Mouse (Mus musculus) intestine, postnatal 0 days (tissue): ENCODE data around the gene Washc1. TPM values are rescaled to one million over a fixed set of nuclear protein-coding genes. Genes with fewer than 3 reads are reported as not detected.

ENCODE experiments used
- ATAC-seq: fragments of 200-750 bp; cut with Nextera tagmentation; 2 replicates; pipeline ENCODE4 v1.8.0; 2017; ENCODE audit warnings: mild to moderate bottlenecking, moderate TSS enrichment, moderate library complexity
- H3K27ac ChIP-seq: fragments of 300-500 bp; sonication (generic); 2 replicates; pipeline ENCODE4 v1.5.1; 2014; ENCODE audit warnings: mild to moderate bottlenecking, low read depth, low read length, moderate library complexity
- H3K27me3 ChIP-seq: fragments of 300-500 bp; sonication (generic); replicated peaks from 2 replicates; pipeline ENCODE4 v1.6.1; 2014; ENCODE audit warnings: low read length, mixed read lengths; ENCODE audit not compliant: control insufficient read depth, insufficient read depth
- H3K36me3 ChIP-seq: fragments of 300-500 bp; sonication (generic); 2 replicates; pipeline ENCODE4 v1.6.1; 2014; ENCODE audit warnings: mild to moderate bottlenecking, moderate library complexity; ENCODE audit not compliant: control insufficient read depth, insufficient read depth
- H3K4me1 ChIP-seq: fragments of 300-500 bp; sonication (generic); replicated peaks from 2 replicates; pipeline ENCODE4 v1.6.1; 2014; ENCODE audit warnings: antibody characterized with exemption, low read length, mixed read lengths; ENCODE audit not compliant: control insufficient read depth, insufficient read depth
- H3K4me2 ChIP-seq: fragments of 300-500 bp; sonication (generic); replicated peaks from 2 replicates; pipeline ENCODE4 v1.6.1; 2014; ENCODE audit warnings: low read depth, mild to moderate bottlenecking, moderate library complexity
- H3K4me3 ChIP-seq: fragments of 300-500 bp; sonication (generic); 2 replicates; pipeline ENCODE4 v1.5.1; 2014; ENCODE audit warnings: low read depth, low read length
- H3K9ac ChIP-seq: fragments of 300-500 bp; sonication (generic); 2 replicates; pipeline ENCODE4 v1.6.1; 2014; ENCODE audit warnings: mild to moderate bottlenecking, low read depth, low read length
- H3K9me3 ChIP-seq: fragments of 300-500 bp; sonication (generic); 2 replicates; pipeline ENCODE4 v1.6.1; 2016; ENCODE audit warnings: mixed run types; ENCODE audit not compliant: control insufficient read depth
- CTCF ChIP-seq: sonication (generic); IDR thresholded peaks from 2 replicates; pipeline ENCODE4 v1.5.1; 2016; ENCODE audit warnings: low read depth, mild to moderate bottlenecking, control low read depth, antibody characterized with exemption, moderate library complexity
- WGBS: fragments of 180-500 bp; shearing (Covaris S2); extraction: QIAGEN DNeasy Blood & Tissue Kit; methylation state at CpG from one replicate; pipeline ENCODE4 v1.1.7; 2014; 5-methylcytosine and 5-hydroxymethylcytosine counted together
- polyA plus RNA-seq: library from polyadenylated mRNA; unstranded; fragments of >200 nt; fragmentation: Nextera tagmentation; extraction: Ambion mirVana; gene quantifications from 2 replicates; pipeline ENCODE4 v1.2.1, GENCODE M21; 2015

The Washc1 gene
- polyA plus RNA-seq, 1 experiment from 2014 or later: 24.8 TPM

- Histone ChIP-seq H3K4me3 (peak within 1 kb of the TSS; percentile 98), H3K27me3 (no peaks in the 10 kb centered on the region), H3K4me1 (no peaks in the 10 kb centered on the region), H3K9ac (peak within 1 kb of the TSS; percentile 88), H3K27ac (peak within 1 kb of the TSS; percentile 98), H3K4me2 (peak within 1 kb of the TSS; percentile 95), H3K9me3 (no peaks in the 10 kb centered on the region), H3K36me3 (peaks cover 8% of the 10 kb centered on the region; the same call in 1 of the 2 replicates)
- peak; percentile 97 for ATAC-seq
- peak; percentile 9; the same call in 1 of the 2 replicates for TF ChIP-seq CTCF
- WGBS: under 1% methylated on average over 53 of the region's 53 CpGs
Measured at GRCm38 (mm10) chr17:66076934-66077333, 34.4 kb upstream of the Washc1 start, which contains the start of gene Ankrd12. TSS of gene Ankrd12 (minus strand) at chr17:66077089.

GRCm38 (mm10) chr17:66077437-66077850 is 33.9 kb upstream of the Washc1 start:
- Histone ChIP-seq H3K9ac (peak overlapping the region; percentile 88), H3K27ac (peak overlapping the region; percentile 98), H3K4me3 (peak overlapping the region; percentile 98), H3K36me3 (peaks cover 8% of the 10 kb centered on the region; the same call in 1 of the 2 replicates), H3K9me3 (no peaks in the 10 kb centered on the region), H3K4me1 (no peaks in the 10 kb centered on the region), H3K4me2 (peak overlapping the region; percentile 95), H3K27me3 (no peaks in the 10 kb centered on the region)
- ATAC-seq: peak; percentile 43
- WGBS: under 1% methylated on average over 23 of the region's 23 CpGs
- no peak for TF ChIP-seq CTCF

GRCm38 (mm10) chr17:66084486-66084885 is 26.9 kb upstream of the Washc1 start:
- no peaks in the 10 kb centered on the region for H3K27me3 ChIP-seq
- H3K4me2 ChIP-seq: no peak overlapping the region
- TF ChIP-seq CTCF: no peak
- no peak overlapping the region for H3K4me3 ChIP-seq
- H3K36me3 ChIP-seq: peaks cover 39% of the 10 kb centered on the region
- H3K4me1 ChIP-seq: no peaks in the 10 kb centered on the region
- H3K9ac ChIP-seq: no peak overlapping the region
- ATAC-seq: no peak
- 81% methylated on average over 1 of the region's 1 CpGs for WGBS
- no peaks in the 10 kb centered on the region for H3K9me3 ChIP-seq
- no peak overlapping the region for H3K27ac ChIP-seq

- Histone ChIP-seq H3K27ac (no peak overlapping the region), H3K4me2 (no peak overlapping the region), H3K4me3 (no peak overlapping the region), H3K4me1 (no peaks in the 10 kb centered on the region), H3K36me3 (peaks cover 35% of the 10 kb centered on the region), H3K9ac (no peak overlapping the region), H3K9me3 (no peaks in the 10 kb centered on the region), H3K27me3 (no peaks in the 10 kb centered on the region)
- no peak for TF ChIP-seq CTCF
- 85% methylated on average over 1 of the region's 1 CpGs for WGBS
- no peak for ATAC-seq
Measured at GRCm38 (mm10) chr17:66085038-66085437, 26.3 kb upstream of the Washc1 start.

GRCm38 (mm10) chr17:66090251-66090650 is 21.1 kb upstream of the Washc1 start:
- Histone ChIP-seq H3K4me3 (no peak overlapping the region), H3K4me1 (no peaks in the 10 kb centered on the region), H3K36me3 (peaks cover 39% of the 10 kb centered on the region), H3K27ac (no peak overlapping the region), H3K4me2 (no peak overlapping the region), H3K27me3 (no peaks in the 10 kb centered on the region), H3K9ac (no peak overlapping the region), H3K9me3 (no peaks in the 10 kb centered on the region)
- TF ChIP-seq CTCF: no peak
- no peak for ATAC-seq

- Histone ChIP-seq H3K4me1 (no peaks in the 10 kb centered on the region), H3K4me2 (no peak overlapping the region), H3K4me3 (no peak overlapping the region), H3K9ac (no peak overlapping the region), H3K27ac (no peak overlapping the region), H3K36me3 (peaks cover 30% of the 10 kb centered on the region), H3K9me3 (no peaks in the 10 kb centered on the region), H3K27me3 (no peaks in the 10 kb centered on the region)
- TF ChIP-seq CTCF: no peak
- ATAC-seq: no peak
- WGBS: 85% methylated on average over 2 of the region's 2 CpGs
Measured at GRCm38 (mm10) chr17:66091392-66091791, 20.0 kb upstream of the Washc1 start.

- no peaks in the 10 kb centered on the region for H3K9me3 ChIP-seq
- no peak for ATAC-seq
- no peak overlapping the region for H3K27ac ChIP-seq
- no peaks in the 10 kb centered on the region for H3K27me3 ChIP-seq
- 94% methylated on average over 2 of the region's 2 CpGs for WGBS
- no peaks in the 10 kb centered on the region for H3K4me1 ChIP-seq
- H3K9ac ChIP-seq: no peak overlapping the region
- no peak for TF ChIP-seq CTCF
- H3K4me3 ChIP-seq: no peak overlapping the region
- H3K4me2 ChIP-seq: no peak overlapping the region
- peaks cover 24% of the 10 kb centered on the region for H3K36me3 ChIP-seq
Measured at GRCm38 (mm10) chr17:66092065-66092464, 19.3 kb upstream of the Washc1 start.
